Mouse (Mus musculus) lung, postnatal 0 days (tissue): ENCODE results near the gene Crhr2. TPM values are rescaled to one million over a fixed set of nuclear protein-coding genes. Genes with fewer than 3 reads are reported as not detected.

Experiments used
- ATAC-seq: fragments of 200-750 bp; cut with Nextera tagmentation; 2 replicates; pipeline ENCODE4 v1.8.0; 2017; ENCODE audit warnings: moderate library complexity
- DNase-seq: peaks from one replicate; pipeline ENCODE4 v3.0.0-alpha.2; 2016; ENCODE audit warnings: low spot score
- H3K27ac ChIP-seq: fragments of 300-500 bp; sonication (generic); 2 replicates; pipeline ENCODE4 v1.5.1; 2014; ENCODE audit warnings: antibody characterized with exemption, mild to moderate bottlenecking, low read length, mixed read lengths
- H3K27me3 ChIP-seq: fragments of 300-500 bp; sonication (generic); replicated peaks from 2 replicates; pipeline ENCODE4 v1.6.1; 2014; ENCODE audit warnings: low read length, mixed read lengths; ENCODE audit not compliant: insufficient read depth
- H3K36me3 ChIP-seq: fragments of 300-500 bp; sonication (generic); 2 replicates; pipeline ENCODE4 v1.6.1; 2014; ENCODE audit warnings: low read length, mixed read lengths; ENCODE audit not compliant: insufficient read depth
- H3K4me1 ChIP-seq: fragments of 300-500 bp; sonication (generic); 2 replicates; pipeline ENCODE4 v1.6.1; 2014; ENCODE audit warnings: antibody characterized with exemption, low read depth, low read length, mixed read lengths; ENCODE audit not compliant: insufficient read depth
- H3K4me2 ChIP-seq: fragments of 300-500 bp; sonication (generic); replicated peaks from 2 replicates; pipeline ENCODE4 v1.6.1; 2014; ENCODE audit warnings: low read depth, mild to moderate bottlenecking, low read length, moderate library complexity, mixed read lengths
- H3K4me3 ChIP-seq: fragments of 300-500 bp; sonication (generic); 2 replicates; pipeline ENCODE4 v1.5.1; 2014; ENCODE audit warnings: low read depth, low read length
- H3K9ac ChIP-seq: fragments of 300-500 bp; sonication (generic); replicated peaks from 2 replicates; pipeline ENCODE4 v1.6.1; 2014; ENCODE audit warnings: low read depth, mild to moderate bottlenecking
- H3K9me3 ChIP-seq: fragments of 300-500 bp; sonication (generic); 2 replicates; pipeline ENCODE4 v1.6.1; 2016; ENCODE audit warnings: low read length, mixed read lengths
- CTCF ChIP-seq: IDR thresholded peaks from 2 replicates; pipeline ENCODE4 v1.5.1; 2016; ENCODE audit warnings: antibody characterized with exemption, mild to moderate bottlenecking
- EP300 ChIP-seq: IDR thresholded peaks from 2 replicates; pipeline ENCODE4 v1.6.1; 2016; ENCODE audit warnings: antibody characterized with exemption, mild to moderate bottlenecking, control low read depth
- WGBS: fragments of 180-500 bp; shearing (Covaris S2); extraction: QIAGEN DNeasy Blood & Tissue Kit; methylation state at CpG from one replicate; pipeline ENCODE4 v1.1.7; 2014; 5-methylcytosine and 5-hydroxymethylcytosine counted together
- polyA plus RNA-seq: library from polyadenylated mRNA; unstranded; fragments of >200 nt; fragmentation: Nextera tagmentation; extraction: Ambion mirVana; gene quantifications from 2 replicates; pipeline ENCODE4 v1.2.1, GENCODE M21; 2015

Gene Crhr2
- polyA plus RNA-seq, result 0.17 and 0.38 TPM in 2 replicates

GRCm38 (mm10) chr6:55132794-55133193 lies at the start of gene Crhr2:
Crhr2 (minus strand) TSS chr6:55133016.
- no peaks in the 10 kb centered on the region for H3K9me3 ChIP-seq
- no peaks in the 10 kb centered on the region for H3K36me3 ChIP-seq
- ATAC-seq (no peak), DNase-seq (no peak)
- H3K4me3 ChIP-seq, result no peak within 1 kb of the TSS
- no peaks in the 10 kb centered on the region for H3K27me3 ChIP-seq
- no peak for TF ChIP-seq EP300
- TF ChIP-seq CTCF, result no peak
- H3K4me2 ChIP-seq, result no peak within 1 kb of the TSS
- H3K4me1 ChIP-seq, result no peaks in the 10 kb centered on the region
- 62% methylated on average over 10 of the region's 10 CpGs for WGBS
- no peak within 1 kb of the TSS for H3K9ac ChIP-seq
- no peak within 1 kb of the TSS for H3K27ac ChIP-seq

- H3K9ac ChIP-seq, result no peak overlapping the region
- 0 out of 2 replicates have a peak overlapping the region, but pooled peaks have one; percentile 3 for H3K27ac ChIP-seq
- no peaks in the 10 kb centered on the region for H3K9me3 ChIP-seq
- 60% methylated on average over 7 of the region's 7 CpGs for WGBS
- no peak overlapping the region for H3K4me2 ChIP-seq
- H3K36me3 ChIP-seq, result no peaks in the 10 kb centered on the region
- ATAC-seq, result peak; percentile 59
- no peak overlapping the region for H3K4me3 ChIP-seq
- H3K4me1 ChIP-seq, result no peaks in the 10 kb centered on the region; the same call in 1 of the 2 replicates
- DNase-seq, result peak; percentile 47
- H3K27me3 ChIP-seq, result no peaks in the 10 kb centered on the region
- TF ChIP-seq EP300 (no peak), CTCF (no peak; the same call in 1 of the 2 replicates)
These were observed 46.7 kb upstream of the Crhr2 start for GRCm38 (mm10) chr6:55179560-55179959.

GRCm38 (mm10) chr6:55177060-55177732 lies 44.4 kb upstream of the Crhr2 start:
- no peak overlapping the region for H3K27ac ChIP-seq
- H3K9me3 ChIP-seq, result no peaks in the 10 kb centered on the region
- no peaks in the 10 kb centered on the region for H3K27me3 ChIP-seq
- TF ChIP-seq CTCF (peak; percentile 57), EP300 (no peak)
- no peak overlapping the region for H3K9ac ChIP-seq
- H3K36me3 ChIP-seq, result no peaks in the 10 kb centered on the region
- WGBS, result 40% methylated on average over 12 of the region's 12 CpGs
- H3K4me3 ChIP-seq, result no peak overlapping the region
- no peak overlapping the region for H3K4me2 ChIP-seq
- no peaks in the 10 kb centered on the region; the same call in 1 of the 2 replicates for H3K4me1 ChIP-seq
- ATAC-seq, result peak; percentile 33; the same call in 1 of the 2 replicates
- peak; percentile 57 for DNase-seq

GRCm38 (mm10) chr6:55175892-55176291 lies 43.1 kb upstream of the Crhr2 start:
- Histone ChIP-seq H3K9me3 (no peaks in the 10 kb centered on the region), H3K27me3 (no peaks in the 10 kb centered on the region), H3K9ac (no peak overlapping the region), H3K36me3 (no peaks in the 10 kb centered on the region), H3K4me2 (no peak overlapping the region), H3K4me3 (no peak overlapping the region), H3K4me1 (no peaks in the 10 kb centered on the region; the same call in 1 of the 2 replicates), H3K27ac (no peak overlapping the region)
- no peak for TF ChIP-seq EP300
- no peak for TF ChIP-seq CTCF
- DNase-seq, result no peak
- ATAC-seq, result no peak
- WGBS, result 23% methylated on average over 5 of the region's 5 CpGs

- ATAC-seq (no peak), DNase-seq (no peak)
- Histone ChIP-seq H3K36me3 (no peaks in the 10 kb centered on the region), H3K9me3 (no peaks in the 10 kb centered on the region), H3K9ac (no peak overlapping the region), H3K27me3 (no peaks in the 10 kb centered on the region), H3K4me1 (no peaks in the 10 kb centered on the region; the same call in 1 of the 2 replicates), H3K4me2 (no peak overlapping the region), H3K27ac (no peak overlapping the region), H3K4me3 (no peak overlapping the region)
- WGBS, result 23% methylated on average over 2 of the region's 2 CpGs
- no peak for TF ChIP-seq CTCF
- no peak for TF ChIP-seq EP300
These were observed 42.6 kb upstream of the Crhr2 start for GRCm38 (mm10) chr6:55175456-55175855.

GRCm38 (mm10) chr6:55174741-55175181 lies 41.9 kb upstream of the Crhr2 start, which contains the start of gene Inmt:
Inmt (minus strand) TSS chr6:55175043.
- Histone ChIP-seq H3K4me2 (peak within 1 kb of the TSS; percentile 25), H3K9ac (no peak within 1 kb of the TSS), H3K36me3 (no peaks in the 10 kb centered on the region), H3K4me1 (no peaks in the 10 kb centered on the region; the same call in 1 of the 2 replicates), H3K9me3 (no peaks in the 10 kb centered on the region), H3K27me3 (no peaks in the 10 kb centered on the region), H3K4me3 (0 out of 2 replicates have a peak within 1 kb of the TSS, but pooled peaks have one; percentile 12), H3K27ac (no peak within 1 kb of the TSS)
- peak; percentile 36 for DNase-seq
- peak; percentile 46 for ATAC-seq
- TF ChIP-seq CTCF, result no peak
- TF ChIP-seq EP300, result no peak
- 44% methylated on average over 1 of the region's 1 CpGs for WGBS
